Mouse (Mus musculus) granulocyte monocyte progenitor cell, adult 5-6 weeks (primary cell): ENCODE results near the gene Med9. TPM values are rescaled to one million over a fixed set of nuclear protein-coding genes. Genes with fewer than 3 reads are reported as not detected.

Experiments used
- ATAC-seq: replicated peaks from 2 replicates; pipeline ENCODE4 v1.8.0; 2016; ENCODE audit warnings: mild to moderate bottlenecking, moderate TSS enrichment, inconsistent platforms; ENCODE audit not compliant: poor library complexity, severe bottlenecking
- total RNA-seq, 2 experiments: library from RNA; stranded (forward) in 1 of 2; stranded (reverse) in 1 of 2; fragments of 200-712, 200-1000 nt in 1 of 2; fragments of >200 nt in 1 of 2; fragmentation: Nextera tagmentation in 1 of 2; gene quantifications; 2 replicates each; pipeline ENCODE4 v1.2.3; 2014 to 2017

Gene Med9
- total RNA-seq, 2 experiments from 2014 or later, result 19.1 to 28.3 TPM

GRCm38 (mm10) chr11:59989406-59989805 is 41.4 kb downstream of the Med9 start:
- no peak for ATAC-seq

GRCm38 (mm10) chr11:59991365-59991764 is 43.4 kb downstream of the Med9 start:
- ATAC-seq, result no peak

- ATAC-seq, result no peak
These were observed 46.3 kb downstream of the Med9 start for GRCm38 (mm10) chr11:59994318-59994717.

- ATAC-seq, result no peak
These were observed 53.4 kb downstream of the Med9 start for GRCm38 (mm10) chr11:60001231-60001980.

GRCm38 (mm10) chr11:60003811-60004210 is 55.8 kb downstream of the Med9 start:
- ATAC-seq, result no peak

- no peak for ATAC-seq
These were observed 56.7 kb downstream of the Med9 start for GRCm38 (mm10) chr11:60004716-60005115.

- no peak for ATAC-seq
These were observed 57.9 kb downstream of the Med9 start for GRCm38 (mm10) chr11:60005866-60006265.

GRCm38 (mm10) chr11:60009451-60009850 is 61.4 kb downstream of the Med9 start:
- ATAC-seq, result no peak

GRCm38 (mm10) chr11:60011516-60011915 is 63.5 kb downstream of the Med9 start:
- ATAC-seq, result no peak

Other genes with a start within 250 kb of the Med9 start
- gene Pld6, start 160.6 kb upstream of the Med9 start, total RNA-seq (2014; fragmentation: Nextera tagmentation), result 2.3 TPM in 1 of 2 replicates, not detected in the other
- gene Pld6, start 160.6 kb upstream of the Med9 start, total RNA-seq (2017), result 0.57 and 1.2 TPM in 2 replicates
- gene Flcn, start 138.2 kb upstream of the Med9 start, total RNA-seq (2014; fragmentation: Nextera tagmentation), result 7.9 and 16.7 TPM in 2 replicates
- gene Flcn, start 138.2 kb upstream of the Med9 start, total RNA-seq (2017), result 19.7 and 19.8 TPM in 2 replicates
- 17.1 and 19.5 TPM in 2 replicates for gene Nt5m, start 108.8 kb upstream of the Med9 start, total RNA-seq (2014; fragmentation: Nextera tagmentation)
- 9.6 and 10.9 TPM in 2 replicates for gene Nt5m, start 108.8 kb upstream of the Med9 start, total RNA-seq (2017)
- 141 and 166 TPM in 2 replicates for gene Cops3, start 108.4 kb upstream of the Med9 start, total RNA-seq (2014; fragmentation: Nextera tagmentation)
- 200 and 225 TPM in 2 replicates for gene Cops3, start 108.4 kb upstream of the Med9 start, total RNA-seq (2017)
- not detected in 2 replicates for gene Rasd1, start 16.7 kb downstream of the Med9 start, total RNA-seq (2014; fragmentation: Nextera tagmentation)
- gene Rasd1, start 16.7 kb downstream of the Med9 start, total RNA-seq (2017), result 0.72 and 1.1 TPM in 2 replicates
- 12.9 and 20.7 TPM in 2 replicates for gene Pemt, start 98.3 kb downstream of the Med9 start, total RNA-seq (2014; fragmentation: Nextera tagmentation)
- 3.7 and 14.6 TPM in 2 replicates for gene Pemt, start 98.3 kb downstream of the Med9 start, total RNA-seq (2017)
- 37.5 and 52.4 TPM in 2 replicates for gene Rai1, start 156.8 kb downstream of the Med9 start, total RNA-seq (2014; fragmentation: Nextera tagmentation)
- 11.0 and 13.3 TPM in 2 replicates for gene Rai1, start 156.8 kb downstream of the Med9 start, total RNA-seq (2017)